In the genomic region with DNA sequence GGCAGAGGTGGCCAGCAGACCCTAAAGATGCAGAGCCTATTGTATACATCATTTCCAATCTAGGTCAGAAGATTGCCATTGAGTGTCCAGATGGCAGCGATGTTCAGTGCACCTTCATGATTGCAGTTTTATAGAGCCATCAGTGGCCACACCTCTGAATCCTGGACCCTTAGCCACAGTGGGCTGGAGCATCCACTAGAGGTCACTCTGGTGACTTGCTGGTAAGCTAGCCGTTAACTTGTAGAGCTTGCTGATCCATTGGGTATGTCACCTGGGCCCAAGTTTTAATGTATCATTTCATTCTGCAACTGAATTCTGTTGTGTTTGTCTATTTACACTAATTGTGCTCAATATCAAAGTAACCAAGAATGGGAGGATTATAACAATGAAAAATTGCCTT, we compare ENCODE assay signal across 15 mouse cellular contexts. TPM values are rescaled to one million over a fixed set of nuclear protein-coding genes. Genes with fewer than 3 reads are reported as not detected.
A peak's percentile ranks its signal among the peaks of the same experiment; 100 is the strongest.
DNase-seq lines count a peak whose midpoint lies in the region; TF ChIP-seq lines count a peak whose summit lies in the region.
"Had no signal": no experiment of that assay in that cellular context is flagged by ENCODE, and none has a peak within 500 bp of the region (broad histone marks: within the 10 kb centered on the region; RNA-seq: fewer than 3 reads in every experiment).

No protein-coding gene starts in this region.

- H3K4me3 ChIP-seq in gastrocnemius, adult 2 months = no peak overlapping the region
- H3K4me3 ChIP-seq in left cerebral cortex, adult 2 months = no peak overlapping the region
- H3K4me3 ChIP-seq: midbrain, embryonic 13.5 days; neural tube, embryonic 13.5 days had no signal

- no peak for DNase-seq in gastrocnemius, adult 2 months
- no peak for DNase-seq in gastrocnemius, postnatal 4 days (ENCODE audit: low spot score in 2 of 2)
- DNase-seq in left cerebral cortex, adult 2 months (ENCODE audit: extremely low spot score in 1 of 2, low spot score in 2 of 2) = no peak
- DNase-seq in left cerebral cortex, postnatal 36 days (ENCODE audit: low spot score in 2 of 2) = no peak
- peak; percentile 32 for DNase-seq in A20 (ENCODE audit: low read depth, low spot score)
- DNase-seq in ZHBTc4 (ENCODE audit: low read depth, low spot score) = peak; percentile 21
- DNase-seq in ovary, postnatal 36 days (ENCODE audit: low spot score) = no peak
- no peak for DNase-seq in ovary, adult 18-20 months (ENCODE audit: low spot score)
- DNase-seq: heart, adult 18-20 months; kidney, adult 9 months; right cerebral cortex, postnatal 25 days; thymus, postnatal 25 days had no signal

- intact Hi-C loops in gastrocnemius, adult 2 months (cut with DNase I) = no loop called here
- intact Hi-C loops in left cerebral cortex, adult 2 months (cut with DNase I) = loop anchor here (5.0 to 10.0 kb wide), 2 partner anchors 902 to 1129 kb away; no protein-coding TSS in a partner anchor
- intact Hi-C loops in left cerebral cortex, postnatal 36 days (cut with DNase I) = no loop called here

- H3K27ac ChIP-seq in gastrocnemius, adult 2 months = no peak overlapping the region
- no peak overlapping the region for H3K27ac ChIP-seq in left cerebral cortex, adult 2 months
- H3K27ac ChIP-seq: midbrain, embryonic 13.5 days; neural tube, embryonic 13.5 days had no signal

- TF ChIP-seq CTCF in gastrocnemius, adult 2 months (IDR thresholded peaks at IDR 0.05) = peak; percentile 48
- TF ChIP-seq CTCF in left cerebral cortex, adult 2 months (IDR thresholded peaks at IDR 0.05) = peak; percentile 35

RNA-seq across cellular contexts. Expression of gene Serpinb1a, which starts 14.6 kb away (rescaled TPM):
- total RNA-seq in gastrocnemius, adult 2 months (2021) = 1 to 10 TPM; 3.7 to 4.0 TPM
- 10 to 100 TPM; 30.5 to 49.2 TPM for total RNA-seq in gastrocnemius, postnatal 4 days (2021)
- total RNA-seq in left cerebral cortex, adult 2 months (2021) = 1 to 10 TPM; 2.6 to 4.6 TPM
- total RNA-seq in left cerebral cortex, postnatal 36 days (2021) = 1 to 10 TPM; 2.2 to 4.4 TPM

RNA-seq across cellular contexts. Expression of gene Serpinb1c, which starts 32.4 kb away (rescaled TPM):
- 1 to 10 TPM; 1.6 to 2.3 TPM for total RNA-seq in gastrocnemius, adult 2 months (2021)
- total RNA-seq in gastrocnemius, postnatal 4 days (2021) = 1 to 10 TPM in 1 of 2 experiments, under 1 TPM in 1; 0.29 to 1.1 TPM
- total RNA-seq in left cerebral cortex, adult 2 months (2021) = not detected
- under 1 TPM in 1 of 2 experiments, not detected in 1; 0.43 TPM for total RNA-seq in left cerebral cortex, postnatal 36 days (2021)
- total RNA-seq: hematopoietic stem cell, adult 5-6 weeks had no signal

Comparison
In these comparisons a context has a peak if more than half of its experiments do, and no peak if none do; other contexts are left out.
1. RNA of gene Serpinb1a, which starts 14.6 kb away (total RNA-seq): 30.5 to 49.2 TPM in gastrocnemius, postnatal 4 days; 2.6 to 4.6 TPM in left cerebral cortex, adult 2 months, 2.2 to 4.4 TPM in left cerebral cortex, postnatal 36 days and 3.7 to 4.0 TPM in gastrocnemius, adult 2 months; every median in the first group is over 4 times any median in the second.
2. DNase-seq: peak in A20 (single experiment) and ZHBTc4 (single experiment); none in gastrocnemius, adult 2 months (single experiment), gastrocnemius, postnatal 4 days (0 of 2), left cerebral cortex, adult 2 months (0 of 2), left cerebral cortex, postnatal 36 days (0 of 2), ovary, postnatal 36 days (single experiment) and ovary, adult 18-20 months (single experiment).